Mouse (Mus musculus) lung, embryonic 15.5 days (tissue): ENCODE results near the gene Ttc39b. TPM values are rescaled to one million over a fixed set of nuclear protein-coding genes. Genes with fewer than 3 reads are reported as not detected.
"Not testable (repeated sequence)": the region's sequence is repeated elsewhere in the genome, so short reads cannot be mapped to it uniquely, and the experiment has no call there.

ENCODE experiments used
- ATAC-seq: fragments of 200-750 bp; cut with Nextera tagmentation; 2 replicates; pipeline ENCODE4 v1.8.0; 2017; ENCODE audit warnings: moderate number of reproducible peaks, borderline replicate concordance; ENCODE audit not compliant: low FRiP score, low TSS enrichment; ENCODE audit errors: extremely low read depth
- H3K27ac ChIP-seq: fragments of 300-500 bp; sonication (generic); 2 replicates; pipeline ENCODE4 v1.5.1; 2015; ENCODE audit warnings: moderate library complexity, mild to moderate bottlenecking, inconsistent platforms
- H3K27me3 ChIP-seq: fragments of 300-500 bp; sonication (generic); 2 replicates; pipeline ENCODE4 v1.6.1; 2015; ENCODE audit warnings: inconsistent platforms
- H3K36me3 ChIP-seq: fragments of 300-500 bp; sonication (generic); 2 replicates; pipeline ENCODE4 v1.6.1; 2015; ENCODE audit warnings: inconsistent platforms
- H3K4me1 ChIP-seq: fragments of 300-500 bp; sonication (generic); 2 replicates; pipeline ENCODE4 v1.6.1; 2015; ENCODE audit warnings: inconsistent platforms
- H3K4me2 ChIP-seq: fragments of 300-500 bp; sonication (generic); 2 replicates; pipeline ENCODE4 v1.6.1; 2015; ENCODE audit warnings: inconsistent platforms, mild to moderate bottlenecking, moderate library complexity
- H3K4me3 ChIP-seq: fragments of 300-500 bp; sonication (generic); 2 replicates; pipeline ENCODE4 v1.5.1; 2015; ENCODE audit warnings: mild to moderate bottlenecking, inconsistent platforms
- H3K9ac ChIP-seq: fragments of 300-500 bp; sonication (generic); 2 replicates; pipeline ENCODE4 v1.6.1; 2015; ENCODE audit warnings: inconsistent platforms
- H3K9me3 ChIP-seq: fragments of 300-500 bp; sonication (generic); 2 replicates; pipeline ENCODE4 v1.6.1; 2016; ENCODE audit warnings: inconsistent platforms
- WGBS: fragments of 180-500 bp; shearing (Covaris S2); methylation state at CpG from one replicate; pipeline ENCODE4 v1.1.7; 2015; 5-methylcytosine and 5-hydroxymethylcytosine counted together
- polyA plus RNA-seq: library from polyadenylated mRNA; unstranded; fragments of >200 nt; fragmentation: Nextera tagmentation; extraction: Ambion mirVana; gene quantifications from 2 replicates; pipeline ENCODE4 v1.2.1, GENCODE M21; 2015

Gene Ttc39b
- polyA plus RNA-seq, 1 experiment from 2014 or later: 3.9 TPM

DNA sequence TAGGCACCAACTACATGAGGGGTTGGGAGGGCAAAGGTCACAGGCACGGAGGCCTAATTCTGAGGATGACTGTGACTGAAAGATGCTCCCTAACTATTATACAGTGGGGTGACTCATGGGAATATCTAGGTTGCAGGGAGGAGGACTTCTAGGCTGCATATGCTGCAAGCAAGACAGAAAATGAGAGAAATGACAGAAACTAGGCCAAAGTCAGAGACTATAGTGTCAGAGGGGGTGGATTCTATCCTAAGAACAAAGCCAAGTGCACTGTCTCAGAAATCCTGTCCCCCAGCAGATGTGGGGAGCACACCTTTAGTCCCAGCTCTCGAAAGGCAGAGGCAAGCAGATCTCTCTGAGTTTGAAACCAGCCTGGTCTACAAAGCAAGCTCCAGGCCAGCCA is 59.2 kb downstream of the Ttc39b start:
- 82% methylated on average over 2 of the region's 2 CpGs for WGBS
- ATAC-seq: no peak
- no peaks in the 10 kb centered on the region for H3K36me3 ChIP-seq
- H3K4me3 ChIP-seq: no peak overlapping the region
- no peaks in the 10 kb centered on the region for H3K9me3 ChIP-seq
- H3K27me3 ChIP-seq: no peaks in the 10 kb centered on the region
- H3K9ac ChIP-seq: no peak overlapping the region
- H3K4me1 ChIP-seq: no peaks in the 10 kb centered on the region
- no peak overlapping the region for H3K4me2 ChIP-seq
- no peak overlapping the region for H3K27ac ChIP-seq

DNA sequence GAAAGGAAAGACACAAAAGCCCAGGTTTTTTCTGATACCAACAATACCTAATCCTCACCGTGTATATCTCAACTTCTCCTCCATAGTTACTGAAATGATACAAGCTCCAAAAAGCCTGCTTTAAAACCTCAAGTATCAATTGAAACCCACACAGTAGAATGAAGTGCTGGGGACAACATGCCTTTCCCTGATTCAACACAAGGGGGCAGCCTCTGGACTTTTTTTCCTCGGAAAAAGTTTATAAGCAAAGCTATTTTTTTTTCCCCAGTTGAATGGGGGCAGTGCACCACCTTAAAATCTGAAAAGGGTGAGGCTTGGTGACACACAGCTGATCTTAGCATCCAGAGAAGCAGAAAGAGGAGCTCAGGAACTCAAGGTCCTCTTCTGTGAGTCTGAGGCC is 62.1 kb downstream of the Ttc39b start:
- H3K4me1 ChIP-seq: no peaks in the 10 kb centered on the region
- H3K36me3 ChIP-seq: no peaks in the 10 kb centered on the region
- H3K27me3 ChIP-seq: no peaks in the 10 kb centered on the region
- ATAC-seq: no peak
- H3K9me3 ChIP-seq: no peaks in the 10 kb centered on the region
- no peak overlapping the region for H3K27ac ChIP-seq
- 12% methylated on average over 2 of the region's 2 CpGs for WGBS
- H3K4me2 ChIP-seq: no peak overlapping the region
- H3K9ac ChIP-seq: no peak overlapping the region
- H3K4me3 ChIP-seq: no peak overlapping the region

DNA sequence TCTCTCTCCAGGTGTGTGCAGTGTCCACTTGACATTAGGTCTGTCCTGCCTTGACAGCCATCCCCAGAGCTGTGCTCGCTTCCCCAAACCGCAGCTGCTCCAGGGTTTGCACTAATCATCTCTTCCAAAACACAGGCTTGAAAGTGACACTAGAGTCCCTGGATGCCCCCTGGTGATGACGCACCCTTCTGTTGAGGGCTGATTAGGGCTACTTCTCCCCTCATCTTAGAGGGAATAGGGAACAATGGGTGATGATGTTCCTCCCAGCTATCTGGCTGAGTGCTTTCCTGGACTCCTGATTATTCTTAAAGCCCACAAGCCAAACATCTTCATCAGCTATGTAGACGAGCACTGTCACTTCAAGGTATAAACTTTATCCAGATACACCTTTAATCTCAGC is 64.4 kb downstream of the Ttc39b start:
- H3K27ac ChIP-seq: no peak overlapping the region
- no peak for ATAC-seq
- H3K4me3 ChIP-seq: no peak overlapping the region
- H3K4me1 ChIP-seq: no peaks in the 10 kb centered on the region
- no peaks in the 10 kb centered on the region for H3K9me3 ChIP-seq
- no peak overlapping the region for H3K4me2 ChIP-seq
- no peak overlapping the region for H3K9ac ChIP-seq
- 75% methylated on average over 4 of the region's 4 CpGs for WGBS
- H3K27me3 ChIP-seq: no peaks in the 10 kb centered on the region
- no peaks in the 10 kb centered on the region for H3K36me3 ChIP-seq

DNA sequence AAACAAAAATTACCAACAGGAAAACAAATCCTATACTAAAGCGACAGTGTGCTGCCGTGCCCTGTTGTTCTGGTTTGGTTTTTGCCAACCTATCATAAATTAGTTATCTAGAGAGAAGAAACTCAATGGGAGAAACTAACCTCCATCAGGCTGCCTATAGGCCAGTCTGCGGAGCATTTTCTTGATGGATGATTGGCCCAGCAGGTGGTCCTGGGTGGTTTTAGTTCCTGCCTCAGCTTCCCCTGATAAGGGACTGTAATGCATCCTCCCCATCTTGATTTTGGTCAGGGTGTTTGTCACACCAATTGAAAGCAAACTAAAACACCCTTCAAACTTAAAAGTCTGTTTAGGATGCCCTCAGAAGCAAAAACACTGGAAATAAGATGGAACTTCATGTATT is 65.8 kb downstream of the Ttc39b start:
- Histone ChIP-seq H3K27ac (no peak overlapping the region), H3K9me3 (no peaks in the 10 kb centered on the region), H3K4me3 (no peak overlapping the region), H3K4me2 (no peak overlapping the region), H3K9ac (no peak overlapping the region), H3K27me3 (no peaks in the 10 kb centered on the region), H3K36me3 (no peaks in the 10 kb centered on the region), H3K4me1 (no peaks in the 10 kb centered on the region)
- WGBS: 90% methylated on average over 3 of the region's 3 CpGs
- no peak for ATAC-seq

DNA sequence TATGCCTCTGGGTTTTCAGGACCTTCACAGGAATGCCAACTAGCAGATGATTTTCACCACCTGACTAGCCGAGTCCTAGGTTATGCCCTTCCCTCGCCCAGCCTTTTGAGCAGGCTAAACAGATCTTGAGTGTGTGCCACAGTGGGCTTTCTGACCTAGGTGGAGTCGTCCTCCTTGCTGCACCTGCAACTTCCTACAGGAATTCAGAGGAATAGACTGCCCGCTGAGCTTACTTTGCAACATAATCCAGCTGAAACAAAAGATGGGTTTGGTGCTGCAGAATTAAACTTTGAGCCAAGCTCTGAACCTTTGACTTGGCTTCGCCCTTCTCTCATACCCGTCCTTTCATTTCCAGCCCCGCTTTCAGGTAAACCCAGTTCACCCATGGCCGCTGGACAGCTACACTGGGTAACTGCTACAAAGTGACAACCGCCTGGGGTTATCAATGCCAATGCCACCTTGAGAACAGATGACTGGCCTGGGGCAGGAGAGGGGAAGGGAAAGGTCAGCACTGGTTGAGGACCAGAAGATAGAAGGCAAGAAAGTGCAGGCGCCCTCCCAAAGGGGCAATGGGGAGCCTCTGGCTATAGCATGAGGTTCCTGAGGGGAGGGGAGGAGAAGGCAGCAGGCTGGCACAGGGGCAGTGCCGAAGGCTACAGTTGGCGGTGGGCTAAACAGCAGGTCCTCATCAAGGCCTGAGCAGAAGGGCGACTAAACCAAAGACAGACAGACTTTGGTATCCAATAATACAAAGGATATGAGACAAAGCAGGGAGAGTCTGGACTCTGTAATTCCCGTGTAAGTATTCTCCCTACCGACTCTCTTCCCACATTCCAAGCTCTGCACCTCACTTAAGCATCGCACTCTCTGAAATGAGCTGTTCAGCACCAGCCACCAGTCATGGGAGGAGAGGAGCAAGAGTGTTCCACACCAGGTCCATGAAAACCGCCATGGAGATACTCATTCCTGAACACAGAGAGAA is 66.5 kb downstream of the Ttc39b start:
- Histone ChIP-seq H3K27me3 (no peaks in the 10 kb centered on the region), H3K27ac (no peak overlapping the region), H3K9me3 (no peaks in the 10 kb centered on the region), H3K4me2 (no peak overlapping the region), H3K36me3 (no peaks in the 10 kb centered on the region), H3K4me1 (no peaks in the 10 kb centered on the region), H3K9ac (no peak overlapping the region), H3K4me3 (no peak overlapping the region)
- WGBS: 72% methylated on average over 17 of the region's 17 CpGs
- no peak for ATAC-seq

DNA sequence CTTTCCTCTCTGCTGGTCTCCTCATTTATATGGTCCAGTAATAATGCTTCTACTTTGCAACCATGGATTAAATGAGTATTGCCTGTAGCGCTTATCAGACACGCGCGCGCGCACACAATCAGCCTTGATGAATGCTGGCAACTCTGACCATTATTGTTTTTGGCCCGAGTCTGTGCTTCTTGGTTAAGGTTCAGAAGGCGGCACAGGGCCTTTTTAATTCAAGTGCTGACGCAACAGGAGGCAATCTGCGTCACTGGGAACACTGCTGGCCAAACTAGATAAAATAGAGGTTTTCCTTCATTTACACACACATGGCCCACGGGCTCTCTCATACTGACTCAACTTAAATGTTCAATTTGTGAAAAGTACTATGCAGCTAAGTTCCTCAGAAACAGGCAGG is 67.3 kb downstream of the Ttc39b start:
- no peaks in the 10 kb centered on the region for H3K4me1 ChIP-seq
- no peak overlapping the region for H3K9ac ChIP-seq
- H3K4me3 ChIP-seq: no peak overlapping the region
- no peaks in the 10 kb centered on the region for H3K36me3 ChIP-seq
- no peak overlapping the region for H3K4me2 ChIP-seq
- ATAC-seq: no peak
- 82% methylated on average over 11 of the region's 11 CpGs for WGBS
- no peaks in the 10 kb centered on the region for H3K9me3 ChIP-seq
- no peak overlapping the region for H3K27ac ChIP-seq
- H3K27me3 ChIP-seq: no peaks in the 10 kb centered on the region

DNA sequence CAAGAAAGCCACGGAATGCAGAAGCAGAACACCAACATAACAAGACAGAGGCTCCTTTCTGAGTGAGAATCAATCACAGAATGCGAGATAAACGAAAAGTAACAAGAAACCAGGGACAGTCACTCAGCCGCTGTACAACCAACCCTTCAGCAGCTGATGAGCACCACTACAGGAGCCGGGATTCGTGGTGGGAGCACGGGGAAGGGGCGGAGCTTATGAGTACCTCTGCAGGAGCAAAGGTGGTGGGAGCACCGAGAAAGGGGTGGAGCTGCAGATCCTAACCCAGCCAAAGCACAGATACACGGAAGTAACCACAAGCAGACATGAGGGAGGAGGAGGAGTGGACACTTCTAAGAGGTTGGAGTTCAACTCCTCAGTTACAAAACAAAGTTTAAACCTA is 69.1 kb downstream of the Ttc39b start:
- no peaks in the 10 kb centered on the region for H3K36me3 ChIP-seq
- H3K9me3 ChIP-seq: no peaks in the 10 kb centered on the region
- H3K9ac ChIP-seq: no peak overlapping the region
- H3K4me1 ChIP-seq: no peaks in the 10 kb centered on the region
- H3K4me3 ChIP-seq: no peak overlapping the region
- no peak overlapping the region for H3K4me2 ChIP-seq
- H3K27ac ChIP-seq: no peak overlapping the region
- 71% methylated on average over 10 of the region's 10 CpGs for WGBS
- H3K27me3 ChIP-seq: no peaks in the 10 kb centered on the region
- ATAC-seq: no peak

DNA sequence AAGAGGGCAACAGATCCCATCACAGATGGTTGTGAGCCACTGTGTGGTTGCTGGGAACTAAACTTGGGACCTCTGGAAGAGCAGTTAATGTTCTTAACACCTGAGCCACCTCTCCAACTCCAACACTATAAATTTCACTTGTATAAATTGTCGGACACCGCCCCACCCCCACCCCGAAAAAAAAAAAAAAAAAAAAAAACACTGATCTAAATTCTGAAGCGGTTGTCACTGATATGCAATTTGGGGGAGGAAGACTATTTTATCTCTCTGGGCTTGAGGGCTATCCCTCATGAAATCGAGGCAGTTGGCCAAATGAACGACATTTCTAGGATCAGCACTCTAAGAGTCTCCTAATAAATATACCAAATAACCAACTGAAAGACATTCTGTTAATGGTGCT is 70.4 kb downstream of the Ttc39b start:
- Histone ChIP-seq H3K36me3 (no peaks in the 10 kb centered on the region), H3K4me2 (no peak overlapping the region), H3K4me1 (no peaks in the 10 kb centered on the region), H3K9me3 (no peaks in the 10 kb centered on the region), H3K27me3 (no peaks in the 10 kb centered on the region), H3K4me3 (no peak overlapping the region), H3K27ac (no peak overlapping the region), H3K9ac (no peak overlapping the region)
- WGBS: 81% methylated on average over 6 of the region's 6 CpGs
- ATAC-seq: no peak

DNA sequence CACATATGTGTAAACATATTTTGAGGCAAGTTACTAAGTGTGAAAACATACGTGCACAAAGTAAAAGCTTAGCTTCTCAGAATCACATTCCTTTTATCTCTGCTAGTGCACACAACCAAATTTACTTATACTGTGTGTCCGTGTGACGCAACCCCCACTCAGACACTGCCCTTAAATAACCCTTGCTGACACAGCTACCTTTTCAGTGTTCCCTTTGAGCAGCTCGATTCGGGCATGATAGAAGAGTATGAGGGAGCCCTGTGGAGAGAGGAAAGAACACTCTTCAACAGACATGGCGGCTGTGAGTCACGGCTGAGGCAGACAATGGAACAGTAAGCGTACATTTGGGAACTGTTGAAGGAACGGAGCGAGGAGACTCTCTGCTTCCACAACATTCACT is 80.3 kb downstream of the Ttc39b start:
- no peak for ATAC-seq
- Histone ChIP-seq H3K27me3 (no peaks in the 10 kb centered on the region), H3K27ac (no peak overlapping the region), H3K36me3 (no peaks in the 10 kb centered on the region), H3K9me3 (no peaks in the 10 kb centered on the region), H3K4me1 (0 out of 2 replicates have a peak, but pooled peaks cover 6% of the 10 kb centered on the region), H3K9ac (no peak overlapping the region), H3K4me2 (no peak overlapping the region), H3K4me3 (no peak overlapping the region)
- 77% methylated on average over 10 of the region's 10 CpGs for WGBS

DNA sequence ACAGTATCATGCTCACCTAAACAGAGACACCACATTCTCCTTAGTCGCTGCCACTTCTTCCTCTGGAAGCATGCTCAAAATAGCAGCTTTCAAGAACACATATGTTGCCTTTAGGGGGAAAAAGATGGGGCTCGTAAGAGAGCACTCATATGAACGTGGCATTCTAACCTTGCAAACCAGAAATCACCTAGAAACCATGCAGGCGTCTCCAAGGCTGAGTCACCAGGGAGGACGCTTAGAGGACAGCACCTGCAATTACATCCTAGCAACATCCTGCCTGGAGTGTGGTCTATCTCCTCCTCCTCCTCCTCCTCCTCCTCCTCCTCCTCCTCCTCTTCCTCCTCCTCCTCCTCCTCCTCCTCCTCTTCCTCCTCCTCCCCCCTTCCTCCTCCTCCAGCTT is 82.4 kb downstream of the Ttc39b start:
- no peaks in the 10 kb centered on the region for H3K27me3 ChIP-seq
- peaks cover 6% of the 10 kb centered on the region; the same call in 1 of the 2 replicates for H3K4me1 ChIP-seq
- H3K9me3 ChIP-seq: no peaks in the 10 kb centered on the region
- H3K9ac ChIP-seq: no peak overlapping the region
- no peaks in the 10 kb centered on the region for H3K36me3 ChIP-seq
- no peak overlapping the region for H3K4me3 ChIP-seq
- ATAC-seq: no peak
- 69% methylated on average over 5 of the region's 5 CpGs for WGBS
- H3K27ac ChIP-seq: no peak overlapping the region
- no peak overlapping the region for H3K4me2 ChIP-seq

DNA sequence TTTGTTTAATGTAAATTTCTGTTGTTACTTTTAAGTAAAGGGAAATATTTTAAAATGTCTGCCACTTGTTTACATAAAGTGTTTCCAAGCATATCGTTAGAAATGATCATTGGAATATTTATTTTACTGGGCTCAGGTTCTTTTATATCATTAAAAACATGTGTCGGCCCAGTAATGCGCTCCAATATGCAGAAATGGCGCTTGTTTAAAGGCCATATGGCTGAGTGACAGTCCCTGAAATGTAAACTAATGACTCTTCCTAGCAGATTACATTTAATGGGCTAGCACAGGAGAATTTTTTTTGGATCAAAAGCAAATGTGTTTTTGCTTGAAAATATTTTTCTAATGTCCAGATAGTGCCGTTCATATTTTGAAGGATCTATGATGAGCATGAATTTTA is 86.4 kb downstream of the Ttc39b start:
- ATAC-seq: no peak
- Histone ChIP-seq H3K4me2 (no peak overlapping the region), H3K36me3 (no peaks in the 10 kb centered on the region), H3K4me3 (no peak overlapping the region), H3K9me3 (no peaks in the 10 kb centered on the region), H3K27ac (no peak overlapping the region), H3K27me3 (no peaks in the 10 kb centered on the region), H3K4me1 (peaks cover 24% of the 10 kb centered on the region), H3K9ac (no peak overlapping the region)
- 58% methylated on average over 5 of the region's 5 CpGs for WGBS

DNA sequence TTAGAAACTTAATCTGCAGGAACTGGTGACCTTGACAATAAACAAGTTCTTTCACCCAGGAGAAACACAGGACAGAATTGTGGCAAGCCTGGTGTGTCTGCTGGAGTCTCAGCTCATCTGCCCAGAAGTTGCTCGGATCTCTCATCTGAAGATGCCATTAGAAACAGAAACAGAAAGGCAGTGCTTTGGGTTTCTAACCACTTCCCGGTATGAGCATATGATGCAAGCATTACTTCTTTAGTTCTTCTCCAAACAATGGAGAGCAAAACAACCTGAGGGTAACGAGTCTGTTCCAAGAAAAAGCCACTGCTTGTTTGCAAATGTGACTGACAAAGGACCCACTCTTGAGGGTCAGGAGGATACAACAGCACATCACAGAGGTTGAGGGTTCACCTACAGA is 88.8 kb downstream of the Ttc39b start:
- H3K4me1 ChIP-seq: peaks cover 36% of the 10 kb centered on the region

More for the DNA sequence above, 88.8 kb downstream of the Ttc39b start:
- not testable (repeated sequence) for H3K4me2 ChIP-seq, H3K27me3 ChIP-seq, H3K9me3 ChIP-seq, H3K27ac ChIP-seq, H3K9ac ChIP-seq, H3K36me3 ChIP-seq, ATAC-seq, H3K4me3 ChIP-seq
- 67% methylated on average over 2 of the region's 3 CpGs for WGBS
